Mouse (Mus musculus) olfactory bulb, adult 2 months (tissue): ENCODE data around the gene Clgn.

Source experiments
- CTCF ChIP-seq: fragments of 200-500 bp; IDR thresholded peaks from 2 replicates; pipeline ENCODE4 v1.5.1; 2012; ENCODE audit warnings: low read depth, mild to moderate bottlenecking, low read length, moderate library complexity; ENCODE audit not compliant: insufficient read depth
- POLR2A ChIP-seq: fragments of 200-500 bp; IDR thresholded peaks from 2 replicates; pipeline ENCODE4 v1.6.1; 2012; ENCODE audit warnings: mild to moderate bottlenecking, low read depth, low read length, moderate library complexity; ENCODE audit not compliant: insufficient read depth

- TF ChIP-seq CTCF (no peak), POLR2A (no peak)
Measured at GRCm38 (mm10) chr8:83382850-83383249, 6.8 kb upstream of the Clgn start.
